Mouse (Mus musculus) MEL (cell line): ENCODE results near the gene Gm4767. TPM values are rescaled to one million over a fixed set of nuclear protein-coding genes. Genes with fewer than 3 reads are reported as not detected.

ENCODE experiments used
- polyA plus RNA-seq, 2 experiments: library from polyadenylated mRNA; stranded (reverse) in 1 of 2; unstranded in 1 of 2; fragments of >175 nt in 1 of 2; fragments of >200 nt in 1 of 2; gene quantifications; 2 replicates each; pipeline versions ENCODE4 v1.2.1 to v1.2.4; 2012; ENCODE audit warnings: low replicate concordance in 2 of 2, low read depth in 1 of 2; ENCODE audit not compliant: insufficient read length in 2 of 2, insufficient read depth in 1 of 2, missing spikeins in 1 of 2
- total RNA-seq: library from RNA; depleted of rRNA; stranded (reverse); fragments of 300-350 nt; gene quantifications from 2 replicates; pipeline ENCODE4 v1.2.3, GENCODE M21; 2012; rRNA removed

The Gm4767 gene
- total and polyA plus RNA-seq, 3 experiments: 0.24 to 1.2 TPM; not detected in 1

Other genes starting within 250 kb of the Gm4767 start
- gene Tle2, start 237.6 kb upstream of the Gm4767 start, total RNA-seq: 0.19 and 0.75 TPM in 2 replicates
- gene Tle2, start 237.6 kb upstream of the Gm4767 start, polyA plus RNA-seq: 1 to 10 TPM in 1 of 2 experiments, not detected in 1; 2.4 TPM
- 16.9 and 17.3 TPM in 2 replicates for gene Tle6, start 211.1 kb upstream of the Gm4767 start, total RNA-seq
- 10 to 100 TPM in 1 of 2 experiments, not detected in 1; 31.9 TPM for gene Tle6, start 211.1 kb upstream of the Gm4767 start, polyA plus RNA-seq
- 0.98 and 1.1 TPM in 2 replicates for gene BC025920, start 205.9 kb upstream of the Gm4767 start, total RNA-seq
- gene BC025920, start 205.9 kb upstream of the Gm4767 start, polyA plus RNA-seq: 1 to 10 TPM in 1 of 2 experiments, not detected in 1; 1.7 TPM
- 8.2 and 10.5 TPM in 2 replicates for gene Sirt6, start 184.4 kb upstream of the Gm4767 start, total RNA-seq
- gene Sirt6, start 184.4 kb upstream of the Gm4767 start, polyA plus RNA-seq: 10 to 100 TPM in 1 of 2 experiments, not detected in 1; 38.2 TPM
- 3.2 and 4.5 TPM in 2 replicates for gene Ankrd24, start 183.6 kb upstream of the Gm4767 start, total RNA-seq
- 10 to 100 TPM in 1 of 2 experiments, not detected in 1; 14.6 TPM for gene Ankrd24, start 183.6 kb upstream of the Gm4767 start, polyA plus RNA-seq
- gene Gm10778, start 163.1 kb upstream of the Gm4767 start, total RNA-seq: 3.5 and 3.9 TPM in 2 replicates
- gene Gm10778, start 163.1 kb upstream of the Gm4767 start, polyA plus RNA-seq: 1 to 10 TPM in 1 of 2 experiments, not detected in 1; 2.0 TPM
- 4.2 and 4.9 TPM in 2 replicates for gene Zfp433, start 107.4 kb upstream of the Gm4767 start, total RNA-seq
- 1 to 10 TPM in 1 of 2 experiments, not detected in 1; 3.0 TPM for gene Zfp433, start 107.4 kb upstream of the Gm4767 start, polyA plus RNA-seq
- gene Gm3055, start 41.0 kb upstream of the Gm4767 start, total RNA-seq: not detected in 2 replicates
- not detected for gene Gm3055, start 41.0 kb upstream of the Gm4767 start, polyA plus RNA-seq
- gene Gm32687, start 51.7 kb downstream of the Gm4767 start, total RNA-seq: 0.12 TPM in 1 of 2 replicates, not detected in the other
- gene Gm32687, start 51.7 kb downstream of the Gm4767 start, polyA plus RNA-seq: not detected
- gene Zfp781, start 118.3 kb downstream of the Gm4767 start, total RNA-seq: 0.03 TPM in 1 of 2 replicates, not detected in the other
- gene Zfp781, start 118.3 kb downstream of the Gm4767 start, polyA plus RNA-seq: under 1 TPM in 1 of 2 experiments, not detected in 1; 0.26 TPM
- gene Zfp873, start 235.9 kb downstream of the Gm4767 start, total RNA-seq: 4.0 and 4.2 TPM in 2 replicates
- 1 to 10 TPM in 1 of 2 experiments, not detected in 1; 3.2 TPM for gene Zfp873, start 235.9 kb downstream of the Gm4767 start, polyA plus RNA-seq